In genomic region chr15:4374453-4374990, GRCm38 (mm10) we compare ENCODE assay signal across 9 mouse cellular contexts. TPM values are rescaled to one million over a fixed set of nuclear protein-coding genes. Genes with fewer than 3 reads are reported as not detected.
DNase-seq lines count a peak whose midpoint lies in the region; ATAC-seq and TF ChIP-seq lines count a peak whose summit lies in the region.
"Had no signal": no experiment of that assay in that cellular context is flagged by ENCODE, and none has a peak within 500 bp of the region (broad histone marks: within the 10 kb centered on the region; RNA-seq: fewer than 3 reads in every experiment).

No protein-coding gene starts in this region.

- no peaks in the 10 kb centered on the region for H3K36me3 ChIP-seq in heart, embryonic 11.5 days (ENCODE audit: control insufficient read depth, insufficient read depth, low read length)
- H3K36me3 ChIP-seq in heart, adult 2 months (ENCODE audit: control insufficient read depth, insufficient read depth, low read length): no peaks in the 10 kb centered on the region
- H3K36me3 ChIP-seq in hindbrain, embryonic 10.5 days: no peaks in the 10 kb centered on the region
- H3K36me3 ChIP-seq in midbrain, embryonic 14.5 days (ENCODE audit: control insufficient read depth, insufficient read depth, low read length): no peaks in the 10 kb centered on the region
- H3K36me3 ChIP-seq in liver, embryonic 12.5 days: no peaks in the 10 kb centered on the region
- H3K36me3 ChIP-seq: lung, embryonic 15.5 days had no signal

- intact Hi-C loops in heart, adult 2 months (cut with DNase I): no loop called here

- no peak for TF ChIP-seq EP300 in heart, adult 2 months (IDR thresholded peaks at IDR 0.05; ENCODE audit: insufficient read depth, low read depth, low read length)

- H3K9ac ChIP-seq in heart, embryonic 11.5 days (ENCODE audit: low read depth, low read length): no peak overlapping the region
- no peak overlapping the region for H3K9ac ChIP-seq in heart, adult 2 months (ENCODE audit: low read depth, low read length)
- peak overlapping the region; percentile 76; the same call in 1 of the 2 replicates for H3K9ac ChIP-seq in midbrain, embryonic 14.5 days (replicated peaks; ENCODE audit: low read length)
- no peak overlapping the region for H3K9ac ChIP-seq in liver, embryonic 12.5 days
- H3K9ac ChIP-seq: lung, embryonic 15.5 days had no signal

- H3K4me3 ChIP-seq in heart, embryonic 11.5 days (ENCODE audit: low read depth, low read length): no peak overlapping the region
- H3K4me3 ChIP-seq in heart, adult 2 months: no peak overlapping the region
- H3K4me3 ChIP-seq in hindbrain, embryonic 10.5 days: peak overlapping the region; percentile 65
- H3K4me3 ChIP-seq in midbrain, embryonic 14.5 days (replicated peaks; ENCODE audit: low read depth, low read length): peak overlapping the region; percentile 60
- no peak overlapping the region for H3K4me3 ChIP-seq in liver, embryonic 12.5 days

- 63% methylated on average over 6 of the region's 6 CpGs for WGBS in heart, embryonic 11.5 days (ENCODE audit: insufficient replicate concordance)
- WGBS in heart, adult 2 months: 57% methylated on average over 6 of the region's 6 CpGs
- WGBS in hindbrain, embryonic 10.5 days: 55% methylated on average over 6 of the region's 6 CpGs
- WGBS in midbrain, embryonic 14.5 days: 36% methylated on average over 6 of the region's 6 CpGs
- WGBS in liver, embryonic 12.5 days (ENCODE audit: insufficient replicate concordance): 49% methylated on average over 6 of the region's 6 CpGs

- H3K27me3 ChIP-seq in heart, embryonic 11.5 days (ENCODE audit: control insufficient read depth, insufficient read depth, low read length): peaks cover 12% of the 10 kb centered on the region
- no peaks in the 10 kb centered on the region; the same call in none of the 2 replicates for H3K27me3 ChIP-seq in heart, adult 2 months (ENCODE audit: control insufficient read depth, insufficient read depth, low read length)
- H3K27me3 ChIP-seq in hindbrain, embryonic 10.5 days (ENCODE audit: insufficient read depth, poor library complexity, severe bottlenecking): peaks cover 14% of the 10 kb centered on the region
- no peaks in the 10 kb centered on the region for H3K27me3 ChIP-seq in midbrain, embryonic 14.5 days (ENCODE audit: control insufficient read depth, insufficient read depth, low read length)
- peaks cover 20% of the 10 kb centered on the region for H3K27me3 ChIP-seq in liver, embryonic 12.5 days (replicated peaks)

- peak overlapping the region; percentile 89 for H3K4me2 ChIP-seq in heart, embryonic 11.5 days
- H3K4me2 ChIP-seq in midbrain, embryonic 14.5 days (ENCODE audit: low read length): peak overlapping the region; percentile 81
- H3K4me2 ChIP-seq in liver, embryonic 12.5 days: no peak overlapping the region

- TF ChIP-seq CTCF in heart, adult 2 months (IDR thresholded peaks at IDR 0.05): no peak

- no peak for TF ChIP-seq POLR2A in heart, adult 2 months (IDR thresholded peaks at IDR 0.05; ENCODE audit: insufficient read depth, low read depth, low read length)

- no peaks in the 10 kb centered on the region for H3K9me3 ChIP-seq in heart, embryonic 11.5 days (replicated peaks; ENCODE audit: control insufficient read depth, low read length)
- H3K9me3 ChIP-seq in hindbrain, embryonic 10.5 days: no peaks in the 10 kb centered on the region
- no peaks in the 10 kb centered on the region for H3K9me3 ChIP-seq in midbrain, embryonic 14.5 days (ENCODE audit: control insufficient read depth, low read length)
- no peaks in the 10 kb centered on the region for H3K9me3 ChIP-seq in liver, embryonic 12.5 days (replicated peaks)
- H3K9me3 ChIP-seq: lung, embryonic 15.5 days had no signal

- H3K79me2 ChIP-seq in heart, adult 2 months (replicated peaks; ENCODE audit: control insufficient read depth, insufficient read depth, low read length): no peaks in the 10 kb centered on the region

- H3K4me1 ChIP-seq in heart, embryonic 11.5 days (ENCODE audit: control insufficient read depth, insufficient read depth, low read length): no peaks in the 10 kb centered on the region
- no peaks in the 10 kb centered on the region for H3K4me1 ChIP-seq in heart, adult 2 months (ENCODE audit: control insufficient read depth, insufficient read depth, low read length)
- peaks cover 24% of the 10 kb centered on the region; the same call in 1 of the 2 replicates for H3K4me1 ChIP-seq in hindbrain, embryonic 10.5 days (replicated peaks)
- 0 out of 2 replicates have a peak, but pooled peaks cover 15% of the 10 kb centered on the region for H3K4me1 ChIP-seq in midbrain, embryonic 14.5 days (ENCODE audit: control insufficient read depth, insufficient read depth, low read length)
- no peaks in the 10 kb centered on the region for H3K4me1 ChIP-seq in liver, embryonic 12.5 days
- H3K4me1 ChIP-seq: lung, embryonic 15.5 days had no signal

- no peak overlapping the region for H3K27ac ChIP-seq in heart, embryonic 11.5 days (ENCODE audit: low read depth, low read length)
- H3K27ac ChIP-seq in heart, adult 2 months: no peak overlapping the region
- peak overlapping the region; percentile 80 for H3K27ac ChIP-seq in hindbrain, embryonic 10.5 days
- no peak overlapping the region for H3K27ac ChIP-seq in midbrain, embryonic 14.5 days (replicated peaks; ENCODE audit: low read depth, low read length)
- no peak overlapping the region for H3K27ac ChIP-seq in liver, embryonic 12.5 days
- H3K27ac ChIP-seq: lung, embryonic 15.5 days had no signal

- ATAC-seq in heart, embryonic 11.5 days (replicated peaks; ENCODE audit: insufficient number of reproducible peaks, low FRiP score, low TSS enrichment): no peak
- ATAC-seq in midbrain, embryonic 14.5 days (ENCODE audit: low FRiP score, low TSS enrichment): no peak
- no peak for ATAC-seq in liver, embryonic 12.5 days

- DNase-seq in heart, adult 2 months: no peak
- peak; percentile 36 for DNase-seq in cerebellum, adult 8-10 months
- DNase-seq in hindbrain, embryonic 10.5 days (ENCODE audit: low spot score): no peak
- peak; percentile 29 for DNase-seq in midbrain, embryonic 14.5 days
- no peak for DNase-seq in left cerebral cortex, adult 8-10 months (ENCODE audit: low spot score in 2 of 2)
- DNase-seq in adrenal gland, adult (ENCODE audit: inconsistent age in 2 of 2, low spot score in 1 of 2): no peak

RNA-seq across cellular contexts. Expression of gene Plcxd3, which starts 0.8 kb away (rescaled TPM):
- polyA plus RNA-seq in heart, embryonic 11.5 days (2014; fragmentation: Nextera tagmentation; extraction: Ambion mirVana): 1.4 and 1.7 TPM in 2 replicates
- under 1 TPM; 0.18 to 0.34 TPM for total RNA-seq in heart, adult 2 months (2021)
- 0.18 and 0.20 TPM in 2 replicates for polyA plus RNA-seq in heart, adult 2 months (2012; rRNA removed)
- 4.8 and 10.8 TPM in 2 replicates for polyA plus RNA-seq in hindbrain, embryonic 10.5 days (2016; fragmentation: Nextera tagmentation; extraction: Ambion mirVana)
- polyA plus RNA-seq in midbrain, embryonic 14.5 days (2014; fragmentation: Nextera tagmentation; extraction: Ambion mirVana): 79.0 and 83.9 TPM in 2 replicates
- total RNA-seq in left cerebral cortex, adult 8-10 months (2022): 10 to 100 TPM; 31.2 to 35.9 (median 34.6) TPM
- 0.60 and 0.72 TPM in 2 replicates for polyA plus RNA-seq in liver, embryonic 12.5 days (2016; fragmentation: Nextera tagmentation; extraction: Ambion mirVana)

Comparison
In these comparisons a context has a peak if more than half of its experiments do, and no peak if none do; other contexts are left out.
1. H3K4me3 ChIP-seq: peak in hindbrain, embryonic 10.5 days (single experiment) and midbrain, embryonic 14.5 days (single experiment); none in heart, embryonic 11.5 days (single experiment), heart, adult 2 months (single experiment) and liver, embryonic 12.5 days (single experiment).
2. DNase-seq: peak in cerebellum, adult 8-10 months (single experiment) and midbrain, embryonic 14.5 days (single experiment); none in heart, adult 2 months (0 of 2), hindbrain, embryonic 10.5 days (single experiment), left cerebral cortex, adult 8-10 months (0 of 2) and adrenal gland, adult (0 of 2).